Mouse (Mus musculus) heart, postnatal 10 days (tissue): ENCODE measurements at regions not wholly inside any gene's neighbourhood (a gene's known extent, or its start where the extent isn't known, plus 50 kb on each side); places are given as distances from the start of the nearest gene placed in this dataset.

Experiments
- DNase-seq, 2 experiments: peaks; one replicate each; pipeline ENCODE4 v3.0.0; 2021
- intact Hi-C: fragments of 180-260 bp; cut with DNase I; formaldehyde crosslinking; loops from one replicate; pipeline ENCODE4 v1.15.1; 2025

GRCm38 (mm10) chr2:48716206-48716605 is 97.7 kb upstream of the Acvr2a start:
- DNase-seq: no peak
- intact Hi-C loops: no loop called here

GRCm38 (mm10) chr2:48717770-48718169 is 96.1 kb upstream of the Acvr2a start:
- intact Hi-C loops: no loop called here
- no peak for DNase-seq

DNA sequence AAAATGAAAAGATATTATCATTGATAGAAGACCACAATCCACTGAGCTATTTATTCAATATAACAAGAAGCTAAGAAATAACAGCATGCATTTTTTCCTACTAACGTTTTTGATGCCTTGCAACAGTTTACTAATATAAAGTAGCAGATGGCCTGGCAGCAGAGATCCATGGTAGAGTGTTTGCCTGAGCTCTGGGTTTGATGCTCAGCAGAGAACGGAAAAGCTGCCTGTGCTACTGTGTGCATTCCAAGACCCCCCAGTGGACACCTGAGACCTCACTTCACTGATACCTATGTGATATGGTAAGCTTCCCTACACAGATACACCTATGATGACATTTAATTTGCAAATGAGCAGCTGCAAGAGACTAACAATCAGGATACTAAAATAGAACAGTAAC is 95.6 kb upstream of the Acvr2a start:
- no peak for DNase-seq
- intact Hi-C loops: no loop called here

GRCm38 (mm10) chr2:48730780-48731179 is 83.1 kb upstream of the Acvr2a start:
- intact Hi-C loops: no loop called here
- no peak for DNase-seq

- intact Hi-C loops: no loop called here
- DNase-seq: no peak
These were observed 80.0 kb upstream of the Acvr2a start for GRCm38 (mm10) chr2:48733936-48734335.

DNA sequence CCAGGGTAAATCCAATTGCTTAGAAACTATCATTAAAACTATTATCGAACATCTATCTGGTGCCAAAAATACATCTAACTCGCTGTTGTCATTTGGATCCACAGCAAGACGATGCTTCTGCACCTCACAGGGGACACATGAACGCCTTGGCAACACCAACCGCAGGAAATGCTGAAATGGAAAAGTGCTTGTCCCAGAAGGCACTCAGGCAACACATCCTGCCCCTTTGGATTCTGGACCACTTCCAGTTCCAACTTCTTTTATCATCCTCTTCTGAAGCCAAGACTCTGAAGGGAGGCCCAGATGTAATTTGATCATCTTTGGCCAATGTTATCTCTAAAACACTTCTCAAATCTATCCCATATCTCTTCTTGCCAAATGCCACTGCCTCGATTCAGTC is 79.4 kb upstream of the Acvr2a start:
- DNase-seq: peak; percentile 4 to 10
- intact Hi-C loops: no loop called here

DNA sequence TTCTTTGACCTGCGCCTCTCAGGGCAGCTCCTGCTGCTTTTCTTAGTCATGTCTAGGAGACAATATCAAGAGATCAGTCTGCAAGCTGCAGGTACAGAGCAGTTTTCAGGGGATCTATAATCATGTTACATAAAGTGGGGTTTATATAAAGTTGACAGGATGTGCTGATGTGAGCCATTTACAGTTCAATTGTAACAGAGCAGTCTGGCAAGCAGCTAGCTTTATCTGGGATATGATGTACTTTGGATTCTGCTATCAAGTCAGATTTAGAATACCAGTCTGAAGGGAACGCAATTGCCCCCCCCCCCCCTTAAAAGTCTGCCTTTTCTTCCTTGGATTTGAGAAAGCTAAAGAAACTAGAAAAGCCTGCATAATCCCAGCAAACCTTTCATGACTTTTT is 77.6 kb upstream of the Acvr2a start:
- intact Hi-C loops: no loop called here
- no peak for DNase-seq
